Mouse (Mus musculus): ENCODE measurements around the gene Agap1. TPM values are rescaled to one million over a fixed set of nuclear protein-coding genes. Genes with fewer than 3 reads are reported as not detected.

Gene Agap1
- total RNA-seq, 2 experiments from 2014 or later, result 83.4 to 86.1 TPM

DNA sequence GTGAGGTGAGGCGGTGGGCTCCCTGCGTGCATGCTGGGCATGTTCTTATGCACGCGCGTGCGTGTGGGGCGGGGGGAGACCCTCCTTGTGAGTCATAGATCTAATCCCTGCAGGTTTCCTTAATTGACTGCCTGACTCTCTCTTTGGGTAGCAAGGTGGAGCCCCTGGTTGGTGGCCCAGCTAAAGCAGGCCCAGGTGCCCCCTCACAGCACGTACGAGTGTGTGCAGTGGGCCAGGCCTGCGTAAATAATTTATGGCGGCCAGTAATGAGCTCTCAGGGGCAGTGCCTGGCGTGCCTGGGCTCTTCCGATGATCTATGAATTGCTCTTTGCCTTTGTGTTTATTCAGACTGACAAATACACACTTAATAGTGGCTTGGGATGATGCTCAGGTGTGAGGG, 86.5 kb downstream of the Agap1 start:
- no peak for DNase-seq (ENCODE audit: low spot score in 2 of 2)

DNA sequence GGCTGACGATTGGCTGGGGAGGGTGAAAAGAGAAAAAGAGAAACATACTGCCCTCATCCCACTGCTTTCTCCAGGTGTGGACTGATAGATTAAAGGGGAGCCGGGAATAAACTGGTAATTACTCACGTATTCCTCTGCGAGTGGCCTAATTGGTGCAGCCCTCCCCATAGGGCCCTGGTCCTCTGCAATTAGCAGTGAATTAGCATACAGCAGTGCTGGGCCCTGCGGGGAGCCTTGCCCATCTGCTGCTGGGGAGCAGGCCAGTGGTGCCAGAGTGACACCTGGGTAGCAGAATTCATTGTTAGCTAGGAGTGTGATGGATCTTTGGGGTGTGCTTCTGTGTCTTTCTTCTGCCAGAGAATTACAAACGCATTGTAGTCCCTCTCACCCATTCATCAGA, 87.9 kb downstream of the Agap1 start:
- no peak for DNase-seq (ENCODE audit: low spot score in 2 of 2)

DNA sequence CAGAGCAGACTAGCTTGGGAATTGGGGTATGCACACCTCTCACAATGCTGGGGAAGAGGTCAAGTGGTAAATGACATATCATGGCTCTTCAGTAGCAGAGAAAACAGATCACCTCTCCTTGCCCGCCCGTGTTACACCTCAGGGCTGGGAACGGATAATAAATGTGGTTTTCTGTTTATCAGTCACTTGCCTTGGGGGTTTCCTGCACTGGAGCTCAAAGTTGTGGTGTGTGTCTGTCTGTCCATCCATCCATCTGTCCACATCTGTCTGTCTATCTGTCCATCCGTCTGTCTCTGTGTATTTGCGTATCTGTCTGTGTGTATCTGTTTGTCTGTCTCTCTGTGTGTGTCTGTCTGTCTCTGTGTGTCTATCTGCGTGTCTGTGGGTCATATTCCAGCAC, 88.7 kb downstream of the Agap1 start:
- no peak for DNase-seq (ENCODE audit: low spot score in 2 of 2)

DNA sequence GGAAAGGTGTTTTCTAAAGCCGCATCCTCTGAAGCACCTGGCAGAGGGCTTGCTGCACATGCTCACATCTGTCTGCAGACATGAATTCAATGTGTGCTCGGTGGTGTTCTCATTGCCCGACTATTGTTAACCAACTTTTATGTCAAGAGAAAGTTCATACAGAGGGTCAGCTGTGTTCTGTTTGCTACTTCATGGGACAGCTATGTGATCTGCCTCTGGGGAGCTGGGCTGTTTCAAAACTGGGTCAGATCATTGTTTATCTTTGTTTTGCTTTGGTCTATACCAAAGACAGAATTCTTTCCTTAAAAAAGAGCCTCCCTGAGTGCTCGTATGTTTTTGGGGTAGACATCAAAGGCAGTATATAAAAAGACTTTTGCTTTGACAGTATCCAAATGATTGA, 89.5 kb downstream of the Agap1 start:
- no peak for DNase-seq (ENCODE audit: low spot score in 2 of 2)

DNA sequence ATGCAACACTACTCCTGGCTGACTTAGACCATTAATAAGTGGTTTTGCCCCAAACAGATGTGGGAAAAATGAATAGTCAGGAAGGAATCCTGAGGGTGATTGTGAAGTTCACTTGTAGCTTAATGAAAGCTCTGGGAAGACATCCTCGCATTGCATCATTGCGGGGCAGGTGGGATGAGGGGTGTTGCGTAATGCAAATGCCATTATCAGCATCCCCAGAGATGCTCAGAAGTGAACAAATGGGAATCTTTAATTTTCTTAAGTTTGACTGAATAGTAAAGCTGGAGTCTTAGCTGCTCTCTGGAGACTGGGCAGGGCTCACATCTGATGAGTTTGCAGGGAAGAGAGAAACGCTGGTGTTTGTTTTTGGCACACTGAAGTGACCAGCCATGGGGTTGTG, 90.5 kb downstream of the Agap1 start:
- no peak for DNase-seq (ENCODE audit: low spot score in 2 of 2)

DNA sequence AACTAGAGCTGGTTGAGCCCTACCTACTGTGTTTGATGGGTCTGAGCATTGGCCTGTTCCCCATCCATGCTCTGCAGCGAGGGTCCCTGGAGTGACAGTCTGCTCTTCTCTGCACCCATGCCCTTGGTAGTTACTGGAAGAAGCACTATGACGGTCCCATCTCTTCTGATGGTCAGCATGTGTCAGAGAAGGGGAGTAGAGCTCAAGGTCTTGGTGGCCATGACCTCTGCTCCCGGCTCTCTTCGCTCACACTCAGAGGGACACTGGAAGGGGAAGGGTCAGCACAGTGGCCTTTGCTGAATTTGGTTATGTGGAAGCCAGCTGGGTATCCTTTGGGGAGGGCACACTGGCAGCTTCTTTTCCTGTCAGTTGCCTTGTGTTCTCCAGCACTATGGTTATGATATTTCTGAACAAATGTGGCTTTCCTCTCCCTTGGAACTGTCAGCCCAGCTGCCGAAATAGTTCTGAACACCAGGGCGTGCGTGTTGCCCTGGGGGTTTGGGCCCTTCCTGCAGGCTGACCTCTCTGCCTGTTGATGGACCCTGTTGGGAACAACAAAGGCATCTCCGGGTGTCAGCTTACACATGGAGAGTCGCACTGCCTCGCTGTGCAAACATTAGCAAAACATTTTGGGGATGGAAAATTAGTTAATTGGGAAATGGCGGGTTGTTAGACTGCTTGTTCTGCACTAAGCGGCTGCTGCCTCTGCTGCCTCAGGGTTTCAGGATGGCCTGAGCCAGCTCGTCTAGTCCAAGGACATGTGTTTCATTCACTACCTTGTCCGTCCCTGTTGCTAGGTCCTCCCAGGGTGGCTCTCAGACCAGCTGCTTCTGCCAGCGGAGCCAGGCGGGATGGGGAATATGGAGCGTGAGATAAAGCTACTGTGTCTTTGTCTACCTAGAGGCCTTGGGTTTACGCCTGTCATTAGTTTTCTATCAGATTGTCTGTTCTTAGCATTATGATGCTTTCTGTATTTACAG, 93.2 kb downstream of the Agap1 start:
- no peak for DNase-seq (ENCODE audit: low spot score in 2 of 2)

DNA sequence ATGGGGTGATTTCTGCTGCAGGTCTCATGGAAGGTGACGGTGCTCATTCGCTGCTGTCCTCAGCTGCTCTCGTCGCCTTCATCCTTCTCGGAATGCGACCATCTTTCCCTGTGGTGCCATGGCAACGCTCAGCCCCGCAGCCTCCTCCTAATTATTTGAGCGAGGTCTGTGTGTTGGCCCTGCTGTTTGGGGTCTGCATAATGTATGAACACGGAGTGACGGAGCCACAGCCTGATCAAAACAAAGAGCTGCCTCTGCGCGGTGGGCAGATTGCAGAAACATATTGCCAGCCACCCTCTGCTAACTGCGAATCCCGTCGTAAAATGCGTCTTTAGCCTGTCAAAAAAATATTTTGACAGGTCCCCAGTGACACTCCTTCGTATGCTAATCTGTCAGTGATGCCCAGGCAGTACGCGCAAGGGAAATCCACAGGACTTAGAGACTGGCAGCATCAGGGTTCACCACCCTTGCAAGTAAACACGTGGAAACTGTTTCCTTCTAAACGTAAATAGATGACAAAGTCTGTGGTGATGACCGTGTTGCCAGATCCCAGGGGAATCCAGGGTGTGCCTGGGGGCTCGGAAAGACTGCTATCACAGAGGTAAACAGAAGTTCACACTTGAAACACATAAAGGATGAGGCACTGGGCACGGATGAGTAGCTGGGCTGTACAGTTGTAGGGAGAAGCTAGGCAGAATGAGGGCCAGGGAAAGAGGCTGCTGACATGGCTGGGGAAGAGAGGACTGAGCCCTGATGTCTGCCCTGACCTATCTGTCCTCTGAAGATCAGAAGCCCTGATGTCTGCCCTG, 95.7 kb downstream of the Agap1 start:
- no peak for DNase-seq (ENCODE audit: low spot score in 2 of 2)

DNA sequence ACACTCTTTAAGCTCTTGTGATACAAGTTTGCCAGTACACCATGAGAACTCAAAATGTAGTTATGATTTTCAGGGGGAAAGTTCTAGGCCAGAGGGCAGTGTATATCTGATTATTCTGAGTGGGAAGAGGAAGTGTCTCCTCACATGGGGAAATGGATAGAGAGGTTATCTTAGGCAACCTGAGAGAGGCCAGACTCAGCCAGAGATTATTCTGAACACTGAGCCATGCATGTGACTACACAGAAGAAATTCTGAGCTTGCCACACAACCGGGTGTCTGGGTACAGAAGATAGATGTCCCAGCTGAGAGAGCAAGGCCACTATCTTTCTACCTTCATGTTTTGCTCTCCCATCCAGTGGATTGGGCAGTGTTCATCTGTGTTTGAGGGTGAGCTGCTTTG, 97.9 kb downstream of the Agap1 start:
- no peak for DNase-seq (ENCODE audit: low spot score in 2 of 2)

DNA sequence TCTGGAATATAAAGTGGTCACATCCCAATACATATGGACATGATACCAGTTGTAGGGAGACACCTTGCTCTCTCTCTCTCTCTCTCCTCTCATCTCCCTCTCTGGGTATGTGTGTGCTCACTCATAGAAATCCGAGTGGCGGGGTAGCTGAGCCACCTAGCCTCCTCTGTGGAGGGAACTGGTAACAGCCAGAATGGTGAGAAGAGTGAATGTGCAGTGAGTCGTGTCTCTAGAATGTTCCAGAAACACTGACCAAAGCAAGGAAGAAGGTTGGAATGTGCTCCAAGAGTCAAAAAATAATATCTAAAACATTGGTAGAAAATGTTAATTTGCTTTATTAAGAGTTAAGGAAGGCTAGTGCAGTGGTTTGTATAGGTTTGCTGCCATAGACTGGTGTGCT, 99.2 kb downstream of the Agap1 start:
- DNase-seq (ENCODE audit: low spot score in 2 of 2), result no peak

DNA sequence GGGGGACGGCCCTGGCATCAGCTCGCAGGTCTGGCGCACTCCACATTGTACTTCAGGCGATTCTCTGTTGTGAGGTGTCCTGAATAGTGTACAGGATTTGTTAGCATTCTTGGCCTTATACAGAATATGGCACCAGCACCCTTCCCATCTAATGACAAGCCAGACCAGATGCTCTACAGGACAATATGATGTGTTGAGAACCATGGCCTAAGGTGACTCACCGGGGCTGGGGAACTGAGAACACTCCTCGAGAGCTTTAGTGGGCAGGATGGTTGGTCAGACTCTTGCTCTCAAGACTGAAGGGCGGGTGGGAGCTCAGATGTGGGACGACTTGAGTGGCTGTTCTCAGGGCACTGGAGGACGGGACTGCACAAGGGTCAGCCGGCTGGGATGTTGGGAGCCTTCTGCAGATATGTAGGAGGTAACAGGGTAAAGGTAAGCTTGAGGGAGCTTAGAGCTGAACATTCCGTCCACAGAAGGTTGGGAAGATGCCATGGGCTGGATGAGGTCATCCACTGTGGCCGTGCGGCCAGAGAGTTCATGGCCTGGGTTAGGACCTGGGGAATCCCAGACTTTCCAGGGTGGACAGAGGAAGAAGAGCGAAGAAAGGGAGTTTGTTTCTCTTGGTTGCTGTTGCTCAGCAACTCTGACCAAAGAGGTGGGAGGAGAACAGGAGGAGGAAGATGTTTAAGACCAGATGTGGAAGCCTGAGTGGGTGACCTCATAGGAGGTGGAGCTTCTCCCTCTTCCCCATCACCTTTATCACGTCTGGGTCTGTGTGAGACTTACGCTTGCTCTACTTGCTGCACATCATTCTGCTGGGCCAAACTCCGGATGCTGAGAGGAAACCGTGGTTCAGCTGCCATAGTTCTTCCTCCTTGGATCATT, 100.6 kb downstream of the Agap1 start:
- DNase-seq (ENCODE audit: low spot score in 2 of 2), result no peak

DNA sequence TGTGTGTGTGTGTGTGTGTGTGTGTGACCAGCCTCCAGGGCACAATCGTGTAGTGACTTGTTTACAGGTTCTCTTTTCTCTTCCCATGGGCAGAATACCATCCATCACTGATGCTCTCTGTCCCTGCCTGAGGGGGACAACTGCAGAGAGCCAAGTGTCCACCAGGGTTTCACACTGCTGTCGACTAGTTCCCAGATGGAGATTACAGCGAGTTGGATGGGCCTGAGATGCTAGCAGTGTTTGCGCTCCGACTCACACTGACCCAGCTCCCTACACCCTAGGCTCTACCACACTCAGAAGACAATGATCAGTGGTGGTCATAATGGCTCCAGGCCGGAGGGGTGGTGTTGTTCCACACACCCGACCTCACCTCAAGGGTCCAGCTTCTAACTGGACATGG, 101.4 kb downstream of the Agap1 start:
- no peak for DNase-seq (ENCODE audit: low spot score in 2 of 2)

DNA sequence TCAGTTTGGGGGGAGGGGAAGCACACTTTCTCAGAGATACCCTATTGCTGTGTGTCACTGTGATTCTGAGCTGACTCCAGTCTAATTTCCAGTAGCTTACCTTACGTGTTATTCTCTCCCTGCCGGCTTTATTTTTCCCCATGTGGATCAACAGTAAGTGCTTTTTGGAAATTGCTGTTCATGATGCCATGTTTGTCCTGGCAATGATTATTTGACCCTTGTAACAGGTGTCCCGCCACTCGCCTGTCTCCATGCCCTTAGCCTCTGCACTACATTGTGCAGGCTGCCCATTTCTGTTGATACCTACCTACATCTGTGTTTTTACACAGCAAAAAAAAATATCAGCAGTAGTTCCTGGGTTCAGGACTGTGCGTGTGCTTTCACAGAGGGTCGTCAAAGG, 102.8 kb downstream of the Agap1 start:
- DNase-seq (ENCODE audit: low spot score in 2 of 2), result no peak

DNA sequence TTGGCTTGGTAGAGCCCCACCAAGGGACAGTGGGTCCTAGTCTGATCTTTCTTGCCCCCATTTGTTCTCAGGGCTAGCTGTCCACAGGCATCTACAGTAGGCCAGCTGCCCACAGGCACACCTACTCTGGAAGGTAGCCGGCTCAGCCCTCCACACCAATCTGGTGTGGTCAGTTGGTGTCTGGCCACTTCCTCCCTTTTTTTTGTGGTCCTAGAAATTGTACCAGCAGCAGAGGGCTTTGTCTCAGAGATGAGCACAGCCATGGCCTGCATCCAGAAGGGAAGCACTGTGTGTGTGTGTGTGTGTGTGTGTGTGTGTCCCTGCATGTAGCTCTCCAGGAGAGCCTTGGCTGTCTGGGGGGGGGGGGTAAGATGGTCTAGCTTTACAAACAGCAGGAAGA, 103.5 kb downstream of the Agap1 start:
- DNase-seq (ENCODE audit: low spot score in 2 of 2), result no peak

DNA sequence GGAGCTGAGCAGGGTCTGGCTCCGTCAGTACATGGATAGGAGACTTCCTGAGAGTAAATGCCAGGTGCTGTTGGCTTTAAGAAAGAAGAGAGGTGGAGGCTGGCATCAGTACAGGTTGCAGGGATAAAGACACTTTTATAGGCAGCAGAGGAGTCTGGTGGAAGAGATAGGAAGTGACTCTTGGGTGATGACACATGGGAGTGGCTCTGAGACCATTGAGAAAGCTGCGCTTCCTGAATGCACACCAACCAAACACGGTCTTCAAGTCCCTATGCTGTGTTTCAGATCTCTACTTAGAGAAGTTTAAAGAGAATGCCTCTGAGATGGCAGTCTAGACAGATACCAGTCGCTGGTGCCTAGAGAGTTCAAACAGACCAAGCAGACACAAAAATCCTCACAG, 108.8 kb downstream of the Agap1 start:
- no peak for DNase-seq (ENCODE audit: low spot score in 2 of 2)

DNA sequence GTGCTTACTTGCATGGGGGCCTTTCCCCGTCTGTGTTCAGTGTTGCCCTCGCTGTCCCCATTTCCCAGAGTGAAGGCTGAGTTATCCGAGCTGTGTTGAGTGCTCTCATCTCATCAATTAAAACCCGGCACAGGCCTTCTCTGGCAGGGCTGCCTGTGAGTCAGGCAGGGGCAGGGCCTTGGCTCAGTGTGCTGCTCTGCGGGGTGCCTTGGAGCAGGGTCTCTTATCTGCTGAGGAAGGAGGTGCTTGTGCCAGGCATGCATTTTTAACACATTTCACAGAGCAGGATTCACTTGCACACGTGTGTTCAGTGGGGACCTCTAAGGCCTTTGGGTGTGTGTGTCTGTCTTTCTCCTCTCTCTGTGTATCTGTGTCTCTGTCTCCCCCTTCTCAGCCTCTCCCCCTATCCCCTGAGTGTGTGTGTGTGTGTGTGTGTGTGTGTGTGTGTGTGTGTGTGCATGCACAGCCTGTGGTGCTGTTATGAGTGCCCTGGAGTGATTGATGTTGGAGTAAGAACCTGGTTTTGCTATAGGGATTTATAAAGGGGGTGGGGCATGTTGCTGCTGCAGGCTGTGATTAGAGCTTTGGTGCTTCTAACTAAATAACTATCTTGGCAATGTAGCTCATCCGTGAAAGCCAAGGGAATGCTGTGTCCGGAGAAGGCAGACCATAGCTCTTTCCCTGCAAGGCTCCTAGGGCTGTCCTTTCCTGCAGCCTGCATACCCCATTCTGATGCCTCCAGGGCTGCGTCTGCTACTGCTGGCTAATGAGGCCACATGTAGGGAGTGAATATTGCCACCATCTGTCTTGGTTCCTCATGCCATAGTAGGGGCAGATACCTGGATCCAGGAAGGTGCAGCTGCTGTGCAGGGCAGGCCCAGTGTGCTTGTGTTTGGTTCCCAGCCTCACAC, 112.2 kb downstream of the Agap1 start:
- DNase-seq (ENCODE audit: low spot score in 2 of 2), result no peak

DNA sequence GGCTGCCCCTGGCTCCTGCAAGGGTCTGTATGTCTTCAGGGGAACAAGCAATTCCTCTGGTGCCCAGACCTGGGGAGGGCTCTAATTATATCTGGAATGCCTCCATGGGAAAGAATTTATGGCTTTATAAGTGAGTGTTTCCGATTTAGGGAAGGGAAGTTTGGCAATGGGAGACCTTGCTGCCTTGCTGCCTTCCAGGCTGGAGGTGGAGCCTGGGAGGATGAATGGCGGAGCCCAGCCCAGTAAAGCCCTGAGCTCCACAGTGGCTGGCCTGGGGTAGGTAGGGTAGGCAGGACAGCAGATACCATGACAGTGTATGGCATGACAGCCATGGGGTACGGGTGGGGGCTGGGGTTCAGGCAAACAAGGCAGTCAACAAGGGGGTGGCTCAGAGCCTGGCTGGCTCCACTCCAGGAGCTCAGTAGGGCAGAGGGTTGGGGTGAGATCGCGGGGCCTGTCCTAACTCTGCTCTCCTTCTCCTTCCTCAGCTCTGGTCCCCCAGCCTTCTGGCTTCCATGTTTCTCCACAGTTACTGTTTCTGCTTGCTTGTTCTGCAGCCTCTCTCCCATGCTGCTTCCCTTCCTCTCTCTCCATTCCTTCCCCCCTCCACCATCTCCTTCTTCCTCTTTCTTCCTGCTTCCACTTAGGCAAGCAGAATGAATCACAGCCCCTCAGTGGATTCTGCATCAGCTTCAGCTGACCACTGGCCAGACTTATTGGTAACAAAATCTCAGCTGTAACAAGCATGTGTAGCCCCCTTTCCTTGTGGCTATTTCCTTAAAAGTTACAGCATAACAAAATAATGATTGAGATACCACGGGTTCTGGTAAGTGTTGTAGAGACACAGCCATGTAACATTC, 114.2 kb downstream of the Agap1 start:
- no peak for DNase-seq (ENCODE audit: low spot score in 2 of 2)

DNA sequence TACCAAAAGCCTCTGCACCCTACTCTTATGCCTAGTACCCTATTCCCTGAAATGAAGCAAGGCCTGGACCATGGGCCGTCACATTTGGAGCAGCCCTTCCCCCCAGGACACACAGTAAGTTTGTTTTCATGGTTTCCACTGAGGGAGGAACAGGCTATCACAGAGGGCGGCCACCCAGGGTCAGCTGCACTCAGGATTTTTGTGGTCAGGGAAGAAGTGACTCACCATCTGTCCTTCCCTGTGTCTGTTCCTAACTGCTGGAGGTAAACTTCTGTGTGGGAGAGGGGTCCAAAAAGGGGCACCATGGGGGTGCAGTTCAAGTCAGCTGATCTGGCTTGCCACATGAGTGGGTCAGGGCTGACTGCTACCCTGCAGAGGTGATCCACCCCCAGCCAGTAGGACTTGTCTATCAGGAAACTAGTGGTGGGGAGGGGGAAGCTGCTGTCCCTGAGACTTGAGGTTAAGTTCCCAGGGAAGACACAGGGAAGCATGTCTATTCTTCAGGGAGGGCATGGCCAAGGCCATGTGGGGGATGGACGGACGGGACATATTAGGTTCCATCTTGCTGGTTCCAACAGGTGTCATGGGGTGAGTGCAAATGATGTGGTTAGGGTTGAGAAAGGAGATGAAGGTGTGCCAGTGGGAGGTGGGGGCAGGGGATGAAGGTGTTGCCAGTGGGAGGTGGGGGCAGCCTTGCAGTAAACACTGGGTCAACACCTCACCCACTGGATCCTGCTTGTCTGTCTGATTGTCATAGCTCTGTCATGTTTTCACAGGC, 116.1 kb downstream of the Agap1 start:
- DNase-seq (ENCODE audit: low spot score in 2 of 2), result no peak

DNA sequence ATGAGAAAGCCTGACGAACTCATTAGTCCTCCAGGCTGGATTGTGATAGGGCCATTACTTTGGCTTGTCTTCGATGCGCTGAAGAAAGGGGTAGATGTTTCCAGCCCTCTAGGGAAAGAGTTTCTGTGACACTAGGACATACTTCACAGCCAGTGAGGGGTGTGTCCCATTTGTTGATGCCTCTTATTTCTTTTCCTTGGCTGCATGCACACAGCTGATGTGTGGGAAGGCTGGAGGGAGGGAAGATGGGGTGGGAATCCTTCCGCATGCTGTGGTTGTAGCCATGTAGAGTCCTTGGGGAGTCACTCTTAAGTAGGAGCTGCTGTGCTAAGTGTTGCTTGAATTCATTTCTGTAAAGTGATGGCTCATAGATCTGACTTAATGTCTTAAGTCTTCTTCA, 118.9 kb downstream of the Agap1 start:
- no peak for DNase-seq (ENCODE audit: low spot score in 2 of 2)

Measured in gastrocnemius, postnatal 4 days (tissue).